Mouse (Mus musculus) MEL (cell line): ENCODE measurements around the gene Mgst3. TPM values are rescaled to one million over a fixed set of nuclear protein-coding genes. Genes with fewer than 3 reads are reported as not detected.

Experiments
- DNase-seq: peaks from one replicate; pipeline ENCODE4 v3.0.0; 2011; ENCODE audit warnings: low read depth, low spot score
- H3K27ac ChIP-seq: 2 replicates; pipeline ENCODE4 v1.5.1; 2012; ENCODE audit warnings: low read depth, mild to moderate bottlenecking, control low read depth, low read length, moderate library complexity; ENCODE audit not compliant: control insufficient read depth
- H3K27me3 ChIP-seq, 2 experiments: fragments of 150-350 bp in 1 of 2; sonication (generic) in 1 of 2; 2 replicates each; pipeline ENCODE4 v1.6.1; 2012; ENCODE audit warnings: low read length in 2 of 2, mild to moderate bottlenecking in 2 of 2, improper control_type of control experiment in 1 of 2, moderate library complexity in 1 of 2; ENCODE audit not compliant: insufficient read depth in 2 of 2, control insufficient read depth in 1 of 2
- H3K36me3 ChIP-seq, 2 experiments: 2 replicates each; pipeline ENCODE4 v1.6.1; 2012 to 2014; ENCODE audit warnings: low read length in 2 of 2, improper control_type of control experiment in 1 of 2, inconsistent platforms in 1 of 2, mild to moderate bottlenecking in 1 of 2; ENCODE audit not compliant: insufficient read depth in 2 of 2, control insufficient read depth in 1 of 2
- H3K4me1 ChIP-seq, 2 experiments: fragments of 150-350 bp in 1 of 2; sonication (generic) in 1 of 2; 2 replicates each; pipeline ENCODE4 v1.6.1; 2012; ENCODE audit warnings: low read length in 2 of 2, improper control_type of control experiment in 1 of 2, mild to moderate bottlenecking in 1 of 2; ENCODE audit not compliant: insufficient read depth in 2 of 2, control insufficient read depth in 1 of 2
- H3K4me3 ChIP-seq, 2 experiments: fragments of 150-350 bp in 1 of 2; sonication (generic) in 1 of 2; 2 replicates each; pipeline ENCODE4 v1.5.1; 2012; ENCODE audit warnings: low read depth in 2 of 2, low read length in 2 of 2, mild to moderate bottlenecking in 2 of 2, moderate library complexity in 2 of 2, control low read depth in 1 of 2, improper control_type of control experiment in 1 of 2; ENCODE audit not compliant: control insufficient read depth in 1 of 2, insufficient read depth in 1 of 2
- H3K79me2 ChIP-seq: 2 replicates; pipeline ENCODE4 v1.6.1; 2012; ENCODE audit warnings: mild to moderate bottlenecking, low read length, moderate library complexity; ENCODE audit not compliant: control insufficient read depth, poor library complexity, insufficient read depth
- H3K9ac ChIP-seq: 2 replicates; pipeline ENCODE4 v1.6.1; 2012; ENCODE audit warnings: low read depth, mild to moderate bottlenecking, control low read depth, low read length, moderate library complexity; ENCODE audit not compliant: control insufficient read depth, poor library complexity, severe bottlenecking
- H3K9me3 ChIP-seq: fragments of 150-350 bp; sonication (generic); replicated peaks from 2 replicates; pipeline ENCODE4 v1.6.1; 2012; ENCODE audit warnings: mild to moderate bottlenecking, low read length, improper control_type of control experiment, moderate library complexity; ENCODE audit not compliant: insufficient read depth
- CHD1 ChIP-seq: IDR thresholded peaks from 2 replicates; pipeline ENCODE4 v1.6.1; 2012; ENCODE audit warnings: low read depth, mild to moderate bottlenecking, inconsistent platforms, low read length, improper control_type of control experiment
- E2F4 ChIP-seq: IDR thresholded peaks from 2 replicates; pipeline ENCODE4 v1.6.1; 2011; ENCODE audit warnings: low read depth, low read length, improper control_type of control experiment, borderline replicate concordance
- ETS1 ChIP-seq: IDR thresholded peaks from 2 replicates; pipeline ENCODE4 v1.6.1; 2012; ENCODE audit warnings: low read depth, mild to moderate bottlenecking, inconsistent platforms, low read length, improper control_type of control experiment, moderate library complexity
- GABPA ChIP-seq: IDR thresholded peaks from 2 replicates; pipeline ENCODE4 v1.6.1; 2012; ENCODE audit warnings: low read depth, mild to moderate bottlenecking, inconsistent platforms, low read length, improper control_type of control experiment, moderate library complexity
- GATA1 ChIP-seq: IDR thresholded peaks from 2 replicates; pipeline ENCODE4 v1.6.1; 2011; ENCODE audit warnings: low read depth, low read length, improper control_type of control experiment
- JUND ChIP-seq: IDR thresholded peaks from 2 replicates; pipeline ENCODE4 v1.6.1; 2011; ENCODE audit warnings: low read depth, mild to moderate bottlenecking, improper control_type of control experiment, low read length
- MAFK ChIP-seq: IDR thresholded peaks from 2 replicates; pipeline ENCODE4 v1.6.1; 2011; ENCODE audit warnings: low read depth, mild to moderate bottlenecking, low read length, improper control_type of control experiment, borderline replicate concordance
- MAZ ChIP-seq: IDR thresholded peaks from 2 replicates; pipeline ENCODE4 v1.6.1; 2012; ENCODE audit warnings: low read depth, mild to moderate bottlenecking, inconsistent platforms, low read length, improper control_type of control experiment
- MEF2A ChIP-seq: IDR thresholded peaks from 2 replicates; pipeline ENCODE4 v1.6.1; 2014; ENCODE audit warnings: low read depth, mild to moderate bottlenecking, inconsistent platforms, low read length, improper control_type of control experiment; ENCODE audit not compliant: poor library complexity, insufficient replicate concordance, severe bottlenecking; ENCODE audit errors: extremely low read depth
- MXI1 ChIP-seq: IDR thresholded peaks from 2 replicates; pipeline ENCODE4 v1.6.1; 2011; ENCODE audit warnings: mild to moderate bottlenecking, low read depth, low read length, improper control_type of control experiment
- NELFE ChIP-seq: IDR thresholded peaks from 2 replicates; pipeline ENCODE4 v1.6.1; 2011; ENCODE audit warnings: low read depth, low read length, improper control_type of control experiment
- NRF1 ChIP-seq: IDR thresholded peaks from 2 replicates; pipeline ENCODE4 v1.6.1; 2014; ENCODE audit warnings: low read depth, mild to moderate bottlenecking, inconsistent platforms, low read length, improper control_type of control experiment, moderate library complexity; ENCODE audit not compliant: poor library complexity, insufficient read depth, severe bottlenecking
- POLR2AphosphoS2 ChIP-seq: IDR thresholded peaks from 2 replicates; pipeline ENCODE4 v1.6.1; 2011; ENCODE audit warnings: low read length, improper control_type of control experiment
- RAD21 ChIP-seq: IDR thresholded peaks from 2 replicates; pipeline ENCODE4 v1.6.1; 2011; ENCODE audit warnings: mild to moderate bottlenecking, low read depth, low read length, improper control_type of control experiment
- RCOR1 ChIP-seq: IDR thresholded peaks from 2 replicates; pipeline ENCODE4 v1.6.1; 2012; ENCODE audit warnings: low read depth, mild to moderate bottlenecking, inconsistent platforms, low read length, improper control_type of control experiment
- SMC3 ChIP-seq: IDR thresholded peaks from 2 replicates; pipeline ENCODE4 v1.6.1; 2011; ENCODE audit warnings: low read depth, low read length, improper control_type of control experiment
- TBP ChIP-seq: IDR thresholded peaks from 2 replicates; pipeline ENCODE4 v1.8.0; 2011; ENCODE audit warnings: low read depth, low read length, improper control_type of control experiment
- TCF12 ChIP-seq: IDR thresholded peaks from 2 replicates; pipeline ENCODE4 v1.6.1; 2014; ENCODE audit warnings: low read depth, mild to moderate bottlenecking, inconsistent platforms, low read length, improper control_type of control experiment, moderate library complexity
- UBTF ChIP-seq: IDR thresholded peaks from 2 replicates; pipeline ENCODE4 v1.6.1; 2012; ENCODE audit warnings: low read depth, mild to moderate bottlenecking, inconsistent platforms, low read length, improper control_type of control experiment, moderate library complexity, borderline replicate concordance; ENCODE audit not compliant: insufficient read depth
- USF1 ChIP-seq: IDR thresholded peaks from 2 replicates; pipeline ENCODE4 v1.6.1; 2014; ENCODE audit warnings: low read depth, mild to moderate bottlenecking, inconsistent platforms, low read length, improper control_type of control experiment, moderate library complexity
- ZC3H11A ChIP-seq: IDR thresholded peaks from 2 replicates; pipeline ENCODE4 v1.6.1; 2012; ENCODE audit warnings: low read depth, mild to moderate bottlenecking, inconsistent platforms, low read length, improper control_type of control experiment
- ZMIZ1 ChIP-seq: IDR thresholded peaks from 2 replicates; pipeline ENCODE4 v1.6.1; 2012; ENCODE audit warnings: low read depth, mild to moderate bottlenecking, inconsistent platforms, low read length, improper control_type of control experiment, moderate library complexity
- ZNF384 ChIP-seq: IDR thresholded peaks from 2 replicates; pipeline ENCODE4 v1.6.1; 2012; ENCODE audit warnings: low read depth, mild to moderate bottlenecking, inconsistent platforms, low read length, improper control_type of control experiment
- polyA plus RNA-seq, 2 experiments: library from polyadenylated mRNA; stranded (reverse) in 1 of 2; unstranded in 1 of 2; fragments of >175 nt in 1 of 2; fragments of >200 nt in 1 of 2; gene quantifications; 2 replicates each; pipeline versions ENCODE4 v1.2.1 to v1.2.4; 2012; ENCODE audit warnings: low replicate concordance in 2 of 2, low read depth in 1 of 2; ENCODE audit not compliant: insufficient read length in 2 of 2, insufficient read depth in 1 of 2, missing spikeins in 1 of 2
- total RNA-seq: library from RNA; depleted of rRNA; stranded (reverse); fragments of 300-350 nt; gene quantifications from 2 replicates; pipeline ENCODE4 v1.2.3, GENCODE M21; 2012

Gene Mgst3
- total and polyA plus RNA-seq, 3 experiments = 17.0 to 33.2 TPM; not detected in 1

DNA sequence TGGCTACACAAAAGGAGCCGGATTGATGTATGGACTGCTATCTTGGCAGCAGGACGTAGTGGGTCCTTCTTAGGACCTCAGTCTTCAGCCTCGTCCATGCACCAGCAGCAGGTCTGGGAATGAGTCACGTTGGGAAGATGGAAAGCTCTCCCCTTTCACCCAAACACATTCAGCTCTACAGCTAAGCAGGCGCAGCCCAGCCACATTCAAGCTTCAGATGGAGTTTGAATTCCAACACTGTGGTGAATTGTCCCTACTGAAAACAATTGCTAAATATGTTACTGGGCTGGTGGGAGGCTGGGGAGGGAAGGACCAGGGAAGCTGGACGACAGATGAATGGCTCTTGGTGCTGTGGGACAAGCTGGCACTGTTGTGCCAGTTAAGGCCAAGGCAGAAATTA is 5.1 kb downstream of the Mgst3 start:
- H3K4me1 ChIP-seq = peaks cover 12 to 16% of the 10 kb centered on the region in 2 experiments
- no peak overlapping the region for H3K9ac ChIP-seq
- no peak overlapping the region for H3K27ac ChIP-seq
- H3K9me3 ChIP-seq = no peaks in the 10 kb centered on the region
- DNase-seq = no peak
- H3K79me2 ChIP-seq = no peaks in the 10 kb centered on the region; the same call in 1 of the 2 replicates
- no peak overlapping the region for H3K4me3 ChIP-seq
- TF ChIP-seq MAZ = no peak
- TF ChIP-seq NRF1 = no peak
- no peak for TF ChIP-seq USF1
- no peak for TF ChIP-seq ZNF384
- TF ChIP-seq SMC3 = no peak
- no peak for TF ChIP-seq E2F4
- no peak for TF ChIP-seq UBTF
- TF ChIP-seq TCF12 = no peak
- no peak for TF ChIP-seq RCOR1
- no peak for TF ChIP-seq GATA1
- no peaks in the 10 kb centered on the region for H3K27me3 ChIP-seq
- peaks cover 0 to 20% of the 10 kb centered on the region in 2 experiments; a peak in 2 of 4 replicates for H3K36me3 ChIP-seq

DNA sequence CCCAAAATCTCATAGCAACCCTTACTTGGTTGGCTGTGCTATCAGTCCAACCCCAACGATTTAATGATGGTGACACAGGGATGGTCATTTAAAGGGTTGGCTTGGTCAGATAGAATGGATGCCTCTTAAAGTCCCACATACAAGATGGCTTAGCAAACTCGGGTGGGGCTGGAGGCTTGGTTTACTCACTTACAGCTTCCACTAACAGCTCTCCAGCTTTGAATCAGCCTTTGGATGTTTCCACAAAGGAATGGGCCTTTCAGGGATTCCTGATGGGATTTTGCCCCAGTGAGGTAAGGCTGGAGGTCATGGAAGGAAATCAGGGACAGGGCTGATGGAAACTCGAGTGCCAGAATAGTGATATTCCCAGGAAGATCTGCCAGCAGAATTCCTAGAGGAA is 5.8 kb downstream of the Mgst3 start:
- no peak overlapping the region for H3K4me3 ChIP-seq
- no peaks in the 10 kb centered on the region for H3K27me3 ChIP-seq
- no peak for TF ChIP-seq MXI1
- TF ChIP-seq UBTF = no peak
- TF ChIP-seq ETS1 = no peak
- TF ChIP-seq TBP = no peak
- no peak for TF ChIP-seq MAFK
- TF ChIP-seq GABPA = no peak
- TF ChIP-seq JUND = no peak
- TF ChIP-seq MEF2A = no peak
- TF ChIP-seq NELFE = no peak
- no peak for TF ChIP-seq POLR2AphosphoS2
- TF ChIP-seq USF1 = no peak
- TF ChIP-seq MAZ = no peak
- TF ChIP-seq RAD21 = no peak
- TF ChIP-seq ZMIZ1 = no peak
- no peak for TF ChIP-seq CHD1
- TF ChIP-seq ZC3H11A = no peak
- H3K4me1 ChIP-seq = peaks cover 16 to 24% of the 10 kb centered on the region in 2 experiments
- H3K79me2 ChIP-seq = no peaks in the 10 kb centered on the region; the same call in 1 of the 2 replicates
- DNase-seq = no peak
- no peaks in the 10 kb centered on the region for H3K9me3 ChIP-seq
- no peak overlapping the region for H3K27ac ChIP-seq
- H3K36me3 ChIP-seq = peaks cover 0 to 27% of the 10 kb centered on the region in 2 experiments; a peak in 2 of 4 replicates
- no peak overlapping the region for H3K9ac ChIP-seq
